Mouse (Mus musculus): ENCODE measurements around the gene Cdkl4.
"Not testable (repeated sequence)": the region's sequence is repeated elsewhere in the genome, so short reads cannot be mapped to it uniquely, and the experiment has no call there.

The Cdkl4 gene

GRCm38 (mm10) chr17:80577639-80578038, at the start of gene Cdkl4:
Cdkl4 (minus strand) TSS chr17:80577813.
- DNase-seq = no peak

DNA sequence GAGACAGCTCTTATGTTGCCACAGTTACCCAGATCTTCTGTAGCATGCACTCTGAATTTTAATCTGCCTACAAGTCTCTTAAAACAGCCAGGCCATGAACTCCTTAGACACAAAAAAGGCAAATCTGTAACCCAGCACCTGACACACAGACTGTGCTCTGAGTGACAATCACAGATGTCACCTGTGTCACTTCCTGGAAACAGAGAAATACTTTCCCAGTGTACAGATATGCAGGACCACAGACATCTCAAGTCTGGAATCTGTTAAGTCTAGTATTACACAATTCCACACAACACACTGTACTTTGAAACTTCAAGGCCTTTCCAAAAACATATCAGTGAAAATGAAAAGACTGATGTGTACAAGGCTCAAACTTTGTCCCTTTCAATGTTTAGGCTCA, 47.4 kb upstream of the Cdkl4 start:
- no peak for DNase-seq

DNA sequence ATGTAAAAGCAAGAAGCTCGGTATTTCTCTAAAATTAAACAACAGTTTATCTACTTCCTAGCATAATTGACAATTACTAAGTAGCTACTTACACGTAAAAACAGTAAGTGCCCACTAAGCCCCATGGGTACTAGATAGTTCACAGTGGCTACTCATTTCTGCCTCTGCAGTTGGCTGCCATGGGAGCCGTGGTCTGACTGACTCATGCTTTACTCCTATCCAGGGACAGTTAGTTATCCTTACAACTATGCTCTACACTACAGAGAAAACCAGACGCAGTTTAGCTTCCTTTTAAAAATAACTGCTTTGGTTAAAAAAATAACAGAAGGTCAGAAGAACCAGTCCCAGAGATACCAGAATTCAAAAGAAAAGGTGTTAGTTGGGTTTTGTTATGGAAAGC, 44.1 kb upstream of the Cdkl4 start:
- DNase-seq = no peak

- DNase-seq = peak; percentile 70
Observed at GRCm38 (mm10) chr17:80620786-80621423, 43.3 kb upstream of the Cdkl4 start.

DNA sequence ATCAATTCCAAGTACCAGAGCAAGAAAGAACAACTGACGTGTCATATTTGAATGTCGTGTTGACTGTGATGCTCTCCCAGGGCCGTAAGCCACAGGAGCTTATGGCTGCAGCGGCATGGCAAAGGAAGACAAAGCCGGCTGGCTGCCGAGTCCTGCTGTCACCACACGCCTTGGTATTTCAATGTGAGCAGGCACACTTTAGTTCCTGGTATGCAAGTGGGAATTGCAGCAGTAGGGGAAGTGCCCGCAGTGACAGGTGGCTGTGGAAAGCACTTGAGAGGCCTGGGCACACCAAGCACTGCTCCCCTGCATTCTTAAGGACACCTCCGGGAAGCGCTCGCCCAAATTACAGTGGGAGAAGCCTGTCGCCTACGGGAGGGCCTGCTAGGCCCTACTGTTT, 41.9 kb upstream of the Cdkl4 start:
- DNase-seq = peak; percentile 64

DNA sequence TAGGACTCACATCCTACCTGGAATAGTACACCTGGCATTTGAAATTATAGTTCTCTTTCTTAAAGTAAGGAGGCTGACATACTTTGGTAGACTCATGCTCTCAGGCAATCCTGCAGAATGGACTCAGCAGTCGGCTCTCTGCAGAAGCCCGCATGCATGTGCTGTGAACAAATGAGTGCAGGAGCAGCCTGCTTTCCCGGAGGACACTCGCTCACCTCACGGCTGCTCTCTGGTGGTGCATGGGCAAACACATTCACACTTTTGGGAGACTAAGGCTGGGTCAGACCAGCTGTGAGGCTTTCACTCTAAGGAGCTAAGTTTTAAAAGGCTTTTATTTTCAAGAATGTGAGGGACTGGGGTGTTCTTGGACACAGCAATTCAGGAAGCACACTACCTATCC, 41.3 kb upstream of the Cdkl4 start:
- DNase-seq = no peak

DNA sequence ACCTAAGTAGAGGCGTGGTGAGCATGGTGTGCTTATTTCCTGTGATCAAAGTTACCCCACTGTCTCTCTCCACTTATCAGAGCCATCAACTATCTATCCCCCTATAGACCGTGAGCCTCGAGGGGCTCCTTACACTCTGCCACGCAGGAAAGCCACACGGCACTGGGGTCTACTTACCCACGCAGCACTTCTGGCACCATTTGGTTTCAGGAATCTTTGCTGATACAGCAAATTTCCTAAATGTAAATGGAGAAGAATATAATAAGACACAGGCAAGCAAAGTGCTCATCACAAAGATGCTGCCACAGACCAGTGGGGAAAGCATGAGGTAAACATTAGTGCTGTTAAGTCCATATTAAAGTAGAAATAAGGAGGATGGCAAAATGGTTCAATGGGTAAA, 26.2 kb upstream of the Cdkl4 start:
- DNase-seq = no peak

DNA sequence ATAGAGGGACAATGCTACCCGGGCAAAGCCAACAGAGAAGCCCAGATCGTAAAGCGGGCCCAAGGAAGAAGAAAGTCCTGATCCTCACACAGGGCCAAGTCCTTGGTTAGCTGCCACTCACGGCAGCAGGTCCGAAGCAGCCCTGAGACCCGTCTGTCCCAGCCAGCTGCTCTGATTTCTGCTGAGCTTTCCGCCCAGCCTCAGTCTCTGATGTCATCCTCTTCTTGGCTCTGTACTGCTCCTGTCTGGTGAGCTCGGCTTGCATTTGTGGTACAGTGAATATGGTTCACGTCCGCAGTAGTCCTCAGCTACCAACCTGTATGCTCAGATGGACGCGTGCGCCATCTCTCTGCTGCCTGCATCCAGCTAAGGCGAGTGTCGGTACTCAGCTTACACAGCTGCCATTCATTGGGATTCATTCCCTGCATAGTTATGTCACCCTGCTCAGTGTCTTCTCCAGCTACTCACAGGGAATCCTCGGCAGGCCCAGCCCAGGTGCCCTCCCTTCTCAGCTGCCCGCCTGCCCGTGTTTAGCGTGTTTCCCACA, 25.5 kb upstream of the Cdkl4 start:
- no peak for DNase-seq

DNA sequence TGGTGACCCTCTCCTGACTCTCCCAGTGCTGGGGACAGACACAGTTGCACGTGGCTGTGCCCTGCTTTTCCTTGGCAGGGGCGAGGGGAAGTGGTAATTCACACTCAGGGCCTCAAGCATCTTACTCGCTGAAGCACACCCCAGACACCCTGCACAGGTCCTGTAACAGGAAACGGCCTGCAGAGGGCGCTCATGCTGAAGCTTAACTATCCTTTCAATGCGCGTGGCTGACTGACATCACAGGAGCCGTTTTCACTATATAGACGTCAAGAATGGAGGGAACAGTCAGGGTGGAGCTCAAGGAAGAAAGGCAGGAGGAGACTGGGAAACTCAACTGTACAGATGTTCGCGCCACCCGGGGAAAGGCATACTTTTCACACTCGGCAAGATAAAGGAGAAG, 23.8 kb upstream of the Cdkl4 start:
- peak; percentile 59 for DNase-seq

DNA sequence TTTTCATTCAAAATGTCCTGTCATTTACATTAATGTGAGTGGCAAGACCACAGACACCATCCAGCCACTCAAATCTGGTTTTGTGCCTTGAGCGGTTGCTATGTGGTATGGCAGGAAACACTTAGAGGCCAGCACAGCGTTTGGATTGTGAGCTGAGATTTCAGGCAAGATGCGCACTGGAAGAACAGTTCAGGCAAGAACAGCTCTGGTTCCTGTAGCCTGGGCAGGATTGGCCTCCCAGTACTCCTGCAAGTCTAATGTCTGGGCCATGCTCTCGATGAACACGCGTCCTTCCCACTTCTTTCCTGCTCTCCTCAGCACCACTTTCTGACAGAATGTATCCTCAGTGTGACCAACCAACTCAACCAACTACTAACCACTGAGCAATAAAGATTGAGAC, 5.4 kb upstream of the Cdkl4 start:
- DNase-seq = no peak

GRCm38 (mm10) chr17:80579901-80580300, 2.3 kb upstream of the Cdkl4 start:
- DNase-seq = no peak

DNA sequence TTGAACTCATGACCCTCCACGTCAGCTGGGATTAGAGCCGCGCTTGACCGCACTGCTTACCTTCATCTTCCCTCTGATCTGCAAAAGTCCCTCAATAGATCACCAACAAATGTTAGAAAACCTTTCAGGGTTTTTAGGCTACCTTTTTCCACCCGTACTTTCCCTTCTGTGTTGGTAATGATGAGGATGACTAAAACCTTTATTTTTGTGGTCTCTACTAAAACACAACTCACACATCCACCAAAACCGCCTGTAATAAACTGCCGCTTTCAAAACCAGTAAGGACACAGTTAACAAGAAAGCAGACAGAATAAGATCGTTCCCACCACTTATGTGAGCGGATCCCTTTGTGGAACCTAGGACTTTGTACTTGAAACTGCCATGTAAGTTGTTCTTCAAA, 1.5 kb upstream of the Cdkl4 start:
- DNase-seq = no peak

DNA sequence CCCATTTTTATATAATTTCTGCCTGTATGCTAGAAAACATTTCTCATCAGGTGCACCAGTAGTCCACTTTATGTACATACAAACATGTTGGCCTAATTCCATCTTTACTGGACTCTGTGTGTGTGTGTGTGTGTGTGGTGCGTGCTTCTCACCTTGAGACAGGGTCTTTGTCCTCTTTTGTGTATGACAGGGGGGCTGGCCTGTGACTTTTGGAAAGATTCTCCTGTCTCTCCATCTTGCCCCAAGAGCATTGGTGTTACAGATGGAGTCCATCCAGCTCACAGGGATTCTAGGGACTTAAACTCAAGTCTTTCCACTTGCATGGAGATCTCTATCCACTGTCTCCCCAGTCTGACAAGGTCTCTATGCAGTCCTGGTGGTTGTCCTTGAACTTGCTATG, 428 bp upstream of the Cdkl4 start:
- DNase-seq = no peak

DNA sequence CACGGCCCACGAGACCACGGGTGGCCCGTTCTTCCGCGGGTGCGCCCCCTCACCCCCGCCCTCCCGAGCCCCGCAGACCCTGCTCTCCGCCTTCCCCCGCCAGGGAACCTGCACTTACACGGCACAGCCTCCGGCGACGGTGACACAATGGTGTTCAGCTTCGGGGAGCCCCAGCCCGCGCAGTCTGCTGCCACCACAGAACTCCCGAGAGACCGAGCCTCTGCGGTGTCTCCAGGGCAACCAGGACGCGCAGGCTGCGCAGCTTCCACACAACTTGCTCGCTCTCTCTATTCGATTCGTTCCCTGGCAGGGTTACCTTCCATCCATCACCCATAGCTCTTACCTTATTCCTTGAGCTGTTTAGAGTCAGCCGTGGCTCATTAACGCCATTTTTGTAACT, 399 bp downstream of the Cdkl4 start:
- DNase-seq = peak; percentile 63

- no peak for DNase-seq
Observed at GRCm38 (mm10) chr17:80575008-80575407, 2.6 kb downstream of the Cdkl4 start.

DNA sequence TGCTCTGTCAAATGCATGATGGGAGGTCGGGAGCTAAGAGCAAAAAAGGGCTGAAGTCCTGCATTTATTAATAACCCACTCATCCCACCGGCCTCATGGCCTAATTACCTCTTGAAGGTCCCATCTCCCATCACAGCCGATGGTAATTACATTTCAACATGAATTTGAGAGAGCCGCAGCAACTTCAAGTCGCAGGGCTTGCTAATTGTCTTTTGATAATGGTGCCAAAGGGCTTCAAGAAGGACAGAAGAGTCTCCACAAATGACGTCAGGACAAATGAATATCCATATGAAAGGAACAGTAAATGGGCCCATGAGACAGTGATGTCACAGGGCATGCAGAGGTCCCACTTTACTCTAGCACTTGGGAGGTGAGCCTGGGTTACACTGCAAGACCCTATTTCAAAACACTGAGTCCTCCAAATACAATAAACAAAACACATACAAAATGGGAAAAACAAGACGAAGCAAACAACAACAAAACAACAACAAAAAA, 3.1 kb downstream of the Cdkl4 start:
- no peak for DNase-seq

- no peak for DNase-seq
Observed at GRCm38 (mm10) chr17:80572187-80572935, 5.3 kb downstream of the Cdkl4 start.

- no peak for DNase-seq
Observed at GRCm38 (mm10) chr17:80571460-80571859, 6.2 kb downstream of the Cdkl4 start.

- not testable (repeated sequence) for DNase-seq
Observed at GRCm38 (mm10) chr17:80569718-80570117, 7.9 kb downstream of the Cdkl4 start.

DNA sequence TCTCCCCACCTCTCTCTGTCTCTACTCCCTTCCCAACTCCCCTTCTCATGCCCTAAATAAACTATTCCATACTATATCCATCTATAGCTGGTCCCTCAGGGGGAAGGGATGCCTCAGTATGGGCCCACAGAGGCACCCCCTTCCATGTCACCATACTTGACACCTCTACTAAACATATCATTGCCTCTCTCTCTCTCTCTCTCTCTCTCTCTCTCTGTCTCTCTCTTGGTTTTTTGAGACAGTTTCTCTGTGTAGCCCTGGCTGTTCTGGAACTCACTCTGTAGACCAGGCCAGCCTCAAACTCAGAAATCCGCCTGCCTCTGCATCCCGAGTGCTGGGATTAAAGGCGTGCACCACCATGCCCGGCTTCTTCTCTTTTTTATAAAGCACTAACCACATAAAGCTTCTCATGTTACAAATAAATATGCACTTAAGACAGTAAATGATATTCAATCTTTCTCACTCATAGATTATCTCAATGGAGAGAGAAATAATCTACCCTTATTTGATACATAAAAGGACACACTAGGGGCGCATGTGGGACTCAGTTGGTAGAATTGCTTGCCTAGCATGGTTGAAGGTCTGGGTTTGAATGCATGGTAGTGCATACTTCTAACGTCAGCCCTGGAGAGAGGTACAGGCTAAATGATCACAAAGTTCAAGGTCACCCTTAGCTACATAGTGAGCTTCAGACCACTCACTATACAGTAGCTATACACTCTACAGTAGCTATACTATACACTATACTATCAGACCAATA, 8.6 kb downstream of the Cdkl4 start:
- no peak for DNase-seq

GRCm38 (mm10) chr17:80568441-80568840, 9.2 kb downstream of the Cdkl4 start:
- no peak for DNase-seq

- peak; percentile 70 for DNase-seq
Observed at GRCm38 (mm10) chr17:80564611-80564924, 13.0 kb downstream of the Cdkl4 start.

- peak; percentile 64 for DNase-seq
Observed at GRCm38 (mm10) chr17:80563762-80564610, 13.6 kb downstream of the Cdkl4 start.
